Mouse (Mus musculus): ENCODE data around the gene Map2. TPM values are rescaled to one million over a fixed set of nuclear protein-coding genes. Genes with fewer than 3 reads are reported as not detected.
A peak's percentile ranks its signal among the peaks of the same experiment; 100 is the strongest.

The Map2 gene
- 24.0 and 51.6 TPM in 2 replicates for polyA plus RNA-seq (2011; ENCODE audit: insufficient read length, low read depth, missing spikeins)

DNA sequence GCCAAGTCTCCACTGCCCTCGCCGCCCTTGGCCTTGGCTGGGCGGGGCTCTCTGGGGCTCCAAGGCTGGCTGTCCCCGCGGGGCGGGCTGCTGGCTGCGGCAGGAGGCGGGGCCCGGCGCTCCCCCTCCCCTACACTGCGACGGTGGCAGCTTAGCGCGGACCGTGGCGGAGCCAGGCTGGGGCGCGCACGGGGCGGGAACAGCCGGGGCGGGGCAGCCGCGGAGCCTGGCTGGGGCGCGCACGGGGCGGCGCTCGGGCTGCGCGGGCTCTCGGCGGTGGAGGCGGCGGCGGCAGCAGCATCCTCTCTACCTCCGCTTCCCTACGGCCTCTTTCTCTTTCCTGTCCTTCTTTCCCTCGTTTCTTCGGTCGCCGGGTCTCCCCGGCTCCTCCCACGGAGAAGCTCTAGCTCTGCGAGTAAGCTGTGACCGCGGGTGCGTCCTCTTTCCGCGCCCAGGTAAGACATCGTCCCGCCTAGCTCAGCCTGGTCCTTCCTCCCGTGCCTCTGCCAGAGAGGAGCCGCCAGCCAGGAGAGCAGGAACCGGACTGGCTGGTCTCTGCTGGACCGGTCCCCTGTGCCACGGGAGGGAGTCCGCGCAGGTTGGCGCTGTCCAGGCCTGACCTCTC is at the start of gene Map2:
Gene Map2, plus strand, starts transcription at position 233 of the 625 bp plus-strand sequence.
- Histone ChIP-seq H3K27ac (ENCODE audit: insufficient read depth, low read length) (no peak within 1 kb of the TSS), H3K4me1 (ENCODE audit: control insufficient read depth, insufficient read depth, low read length) (no peaks in the 10 kb centered on the region), H3K4me3 (ENCODE audit: insufficient read depth, low read length) (peak within 1 kb of the TSS; percentile 61)
- no peak for TF ChIP-seq CTCF (IDR thresholded peaks at IDR 0.05; ENCODE audit: borderline replicate concordance, insufficient read depth, low read length)

GRCm38 (mm10) chr1:66133014-66133413 is 42.1 kb upstream of the Map2 start:
- no peak overlapping the region for H3K4me3 ChIP-seq (ENCODE audit: insufficient read depth, low read length)
- no peak overlapping the region for H3K27ac ChIP-seq (ENCODE audit: insufficient read depth, low read length)
- H3K4me1 ChIP-seq (ENCODE audit: control insufficient read depth, insufficient read depth, low read length) = 0 out of 2 replicates have a peak, but pooled peaks cover 2% of the 10 kb centered on the region
- TF ChIP-seq POLR2A (IDR thresholded peaks at IDR 0.05; ENCODE audit: low read depth, low read length) = no peak
- TF ChIP-seq CTCF (IDR thresholded peaks at IDR 0.05; ENCODE audit: borderline replicate concordance, insufficient read depth, low read length) = no peak

GRCm38 (mm10) chr1:66135324-66135723 is 39.7 kb upstream of the Map2 start:
- no peak overlapping the region for H3K27ac ChIP-seq (ENCODE audit: insufficient read depth, low read length)
- no peak overlapping the region for H3K4me3 ChIP-seq (ENCODE audit: insufficient read depth, low read length)
- H3K4me1 ChIP-seq (ENCODE audit: control insufficient read depth, insufficient read depth, low read length) = 0 out of 2 replicates have a peak, but pooled peaks cover 2% of the 10 kb centered on the region
- TF ChIP-seq POLR2A (IDR thresholded peaks at IDR 0.05; ENCODE audit: low read depth, low read length) = no peak
- no peak for TF ChIP-seq CTCF (IDR thresholded peaks at IDR 0.05; ENCODE audit: borderline replicate concordance, insufficient read depth, low read length)

DNA sequence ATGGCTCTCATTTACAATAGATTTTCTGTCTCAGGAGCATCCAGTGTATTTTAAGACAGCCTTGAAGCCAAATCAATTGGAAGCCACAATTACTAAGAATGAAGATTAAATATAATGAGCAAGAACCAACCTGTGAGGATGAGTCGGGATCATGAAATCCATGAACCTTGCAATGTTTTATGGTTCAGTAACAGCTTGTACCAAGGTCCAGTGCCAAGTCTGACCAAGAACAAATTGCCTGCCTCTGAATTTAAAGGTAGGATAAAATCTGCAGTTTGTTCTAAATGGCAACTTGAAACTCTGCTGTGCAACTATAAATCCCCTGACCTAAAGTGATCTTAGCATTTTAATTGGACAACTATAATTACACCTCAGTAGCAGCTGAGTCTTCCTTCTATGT is 34.4 kb upstream of the Map2 start:
- no peaks in the 10 kb centered on the region for H3K4me1 ChIP-seq (ENCODE audit: control insufficient read depth, insufficient read depth, low read length)
- no peak overlapping the region for H3K4me3 ChIP-seq (ENCODE audit: insufficient read depth, low read length)
- no peak overlapping the region for H3K27ac ChIP-seq (ENCODE audit: insufficient read depth, low read length)
- no peak for TF ChIP-seq CTCF (IDR thresholded peaks at IDR 0.05; ENCODE audit: borderline replicate concordance, insufficient read depth, low read length)
- TF ChIP-seq POLR2A (IDR thresholded peaks at IDR 0.05; ENCODE audit: low read depth, low read length) = no peak

DNA sequence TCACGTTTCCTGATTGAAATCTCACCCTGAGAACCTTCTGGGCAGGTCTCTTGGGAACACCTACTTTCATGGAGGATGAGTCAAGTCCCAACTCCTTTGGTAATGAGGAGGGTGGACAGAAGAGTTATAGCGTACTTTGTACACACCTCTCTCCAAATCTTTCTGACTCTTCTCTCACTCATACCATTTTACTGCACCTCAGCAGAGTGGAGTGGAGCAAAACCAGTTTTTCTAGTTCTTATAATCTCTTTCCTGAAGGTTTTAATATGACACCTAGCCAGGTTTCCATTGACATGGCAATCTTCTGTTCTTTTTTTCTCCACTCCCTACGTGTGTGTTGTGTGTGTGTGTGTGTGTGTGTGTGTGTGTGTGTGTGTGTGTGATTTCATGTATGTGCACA is 29.9 kb upstream of the Map2 start:
- Histone ChIP-seq H3K27ac (ENCODE audit: insufficient read depth, low read length) (no peak overlapping the region), H3K4me1 (ENCODE audit: control insufficient read depth, insufficient read depth, low read length) (no peaks in the 10 kb centered on the region), H3K4me3 (ENCODE audit: insufficient read depth, low read length) (no peak overlapping the region)
- TF ChIP-seq CTCF (IDR thresholded peaks at IDR 0.05; ENCODE audit: borderline replicate concordance, insufficient read depth, low read length) (no peak), POLR2A (IDR thresholded peaks at IDR 0.05; ENCODE audit: low read depth, low read length) (no peak)

DNA sequence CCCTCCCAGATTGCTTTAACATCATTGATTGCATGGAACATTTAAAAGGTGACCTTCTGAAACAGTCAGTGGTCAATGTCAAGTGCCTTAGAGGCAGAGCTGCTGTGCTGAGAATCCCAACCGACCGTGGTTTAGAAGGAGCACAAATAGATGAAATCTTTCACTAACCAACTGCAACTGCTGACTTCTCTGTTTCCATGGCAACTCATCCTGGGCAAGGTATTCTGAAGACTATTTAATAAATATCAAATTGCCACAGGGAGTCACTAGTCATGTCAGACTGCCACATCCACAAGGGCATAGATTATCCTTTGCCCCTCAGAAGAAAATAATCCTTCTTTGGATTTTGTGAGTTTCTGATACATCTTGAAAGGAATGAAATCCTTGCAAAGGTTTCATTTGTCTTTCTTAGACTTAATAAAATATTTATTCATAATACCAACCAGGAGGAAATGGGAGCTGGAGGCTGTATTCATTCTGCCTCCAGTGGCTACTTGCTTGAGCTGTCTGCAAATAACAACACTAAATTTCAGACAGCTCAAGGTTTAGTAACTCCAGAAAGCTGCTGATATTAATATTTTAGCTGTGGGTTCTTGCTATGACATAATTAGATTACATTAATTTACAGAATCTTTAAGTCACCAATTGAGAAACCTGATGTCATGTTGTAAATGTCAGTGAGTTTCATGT is 26.1 kb upstream of the Map2 start:
- H3K4me3 ChIP-seq (ENCODE audit: insufficient read depth, low read length) = no peak overlapping the region

GRCm38 (mm10) chr1:66150806-66151205 is 24.3 kb upstream of the Map2 start:
- TF ChIP-seq CTCF (IDR thresholded peaks at IDR 0.05; ENCODE audit: borderline replicate concordance, insufficient read depth, low read length) = no peak
- no peak for TF ChIP-seq POLR2A (IDR thresholded peaks at IDR 0.05; ENCODE audit: low read depth, low read length)
- Histone ChIP-seq H3K4me1 (ENCODE audit: control insufficient read depth, insufficient read depth, low read length) (peaks cover 3% of the 10 kb centered on the region; the same call in 1 of the 2 replicates), H3K27ac (ENCODE audit: insufficient read depth, low read length) (peak overlapping the region; percentile 89), H3K4me3 (ENCODE audit: insufficient read depth, low read length) (no peak overlapping the region)

More for the DNA sequence above, 26.1 kb upstream of the Map2 start:
- TF ChIP-seq POLR2A (IDR thresholded peaks at IDR 0.05; ENCODE audit: low read depth, low read length) = no peak
- no peak for TF ChIP-seq CTCF (IDR thresholded peaks at IDR 0.05; ENCODE audit: borderline replicate concordance, insufficient read depth, low read length)
- Histone ChIP-seq H3K4me1 (ENCODE audit: control insufficient read depth, insufficient read depth, low read length) (peaks cover 3% of the 10 kb centered on the region; the same call in 1 of the 2 replicates), H3K27ac (ENCODE audit: insufficient read depth, low read length) (no peak overlapping the region)

DNA sequence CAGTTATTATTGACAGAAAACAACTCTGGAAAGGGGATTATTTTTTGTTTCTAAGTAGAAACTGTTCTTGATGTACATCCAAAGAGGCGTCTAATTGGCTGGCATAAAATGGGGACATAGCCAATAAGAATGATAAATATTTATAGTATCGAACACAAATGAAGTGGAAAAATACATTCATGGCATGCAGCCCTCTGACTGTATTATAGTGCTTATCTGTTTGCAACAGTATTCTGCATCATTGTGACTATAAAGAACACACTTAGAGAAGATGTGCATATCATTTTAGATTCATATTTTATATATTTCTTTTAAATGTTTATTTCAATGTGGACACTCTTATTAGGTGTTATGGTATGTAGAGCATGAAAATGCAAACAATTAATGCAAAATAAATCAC is 17.9 kb upstream of the Map2 start:
- TF ChIP-seq POLR2A (IDR thresholded peaks at IDR 0.05; ENCODE audit: low read depth, low read length) (no peak), CTCF (IDR thresholded peaks at IDR 0.05; ENCODE audit: borderline replicate concordance, insufficient read depth, low read length) (no peak)
- H3K4me1 ChIP-seq (ENCODE audit: control insufficient read depth, insufficient read depth, low read length) = no peaks in the 10 kb centered on the region
- no peak overlapping the region for H3K27ac ChIP-seq (ENCODE audit: insufficient read depth, low read length)
- no peak overlapping the region for H3K4me3 ChIP-seq (ENCODE audit: insufficient read depth, low read length)

GRCm38 (mm10) chr1:66157589-66157988 is 17.5 kb upstream of the Map2 start:
- Histone ChIP-seq H3K4me1 (ENCODE audit: control insufficient read depth, insufficient read depth, low read length) (no peaks in the 10 kb centered on the region), H3K4me3 (ENCODE audit: insufficient read depth, low read length) (no peak overlapping the region), H3K27ac (ENCODE audit: insufficient read depth, low read length) (no peak overlapping the region)
- TF ChIP-seq CTCF (IDR thresholded peaks at IDR 0.05; ENCODE audit: borderline replicate concordance, insufficient read depth, low read length) = no peak
- TF ChIP-seq POLR2A (IDR thresholded peaks at IDR 0.05; ENCODE audit: low read depth, low read length) = no peak

DNA sequence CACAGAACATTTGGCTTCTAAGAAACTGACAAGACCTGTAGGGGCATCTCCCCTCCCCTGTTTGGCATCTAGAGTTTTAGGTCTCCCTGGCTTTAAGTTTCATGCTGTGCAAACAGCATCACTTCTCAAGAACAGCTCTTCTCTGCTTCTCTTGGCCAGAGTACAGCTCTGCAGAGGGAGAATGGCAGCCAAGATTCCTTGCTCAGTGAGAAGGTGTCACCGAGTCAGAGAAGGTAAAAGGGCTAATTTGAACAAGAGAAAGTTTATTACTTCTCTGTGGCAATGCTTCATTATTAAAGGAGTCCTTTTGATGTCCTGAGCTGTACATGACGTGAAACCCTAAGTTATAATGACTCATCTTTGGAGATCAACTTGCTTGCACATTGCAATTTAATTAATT is 10.4 kb upstream of the Map2 start:
- no peak overlapping the region for H3K4me3 ChIP-seq (ENCODE audit: insufficient read depth, low read length)
- TF ChIP-seq POLR2A (IDR thresholded peaks at IDR 0.05; ENCODE audit: low read depth, low read length) (no peak), CTCF (IDR thresholded peaks at IDR 0.05; ENCODE audit: borderline replicate concordance, insufficient read depth, low read length) (no peak)
- H3K4me1 ChIP-seq (ENCODE audit: control insufficient read depth, insufficient read depth, low read length) = no peaks in the 10 kb centered on the region
- peak overlapping the region; percentile 51 for H3K27ac ChIP-seq (ENCODE audit: insufficient read depth, low read length)
